Mouse (Mus musculus) testis, adult 2 months (tissue): Measurements from ENCODE around the gene Pi4ka.

Source experiments
- CTCF ChIP-seq: fragments of 200-500 bp; IDR thresholded peaks from 2 replicates; pipeline ENCODE4 v1.5.1; 2012; ENCODE audit warnings: low read depth, mild to moderate bottlenecking, inconsistent platforms, low read length, moderate library complexity; ENCODE audit not compliant: control insufficient read depth, insufficient read depth, insufficient replicate concordance
- POLR2A ChIP-seq: fragments of 200-500 bp; IDR thresholded peaks from 2 replicates; pipeline ENCODE4 v1.6.1; 2012; ENCODE audit warnings: low read depth, mild to moderate bottlenecking, inconsistent platforms, low read length, moderate library complexity; ENCODE audit not compliant: control insufficient read depth

- no peak for TF ChIP-seq CTCF
- no peak for TF ChIP-seq POLR2A
Measured at GRCm38 (mm10) chr16:17324745-17325144, 81.4 kb downstream of the Pi4ka start.
